Mouse (Mus musculus) ZHBTc4 (cell line): ENCODE results near the gene Ptprg.
A peak's percentile ranks its signal among the peaks of the same experiment; 100 is the strongest.

Source experiments
- DNase-seq: peaks from one replicate; pipeline ENCODE4 v3.0.0-alpha.2; 2011; ENCODE audit warnings: low read depth, low spot score

Ptprg gene

DNA sequence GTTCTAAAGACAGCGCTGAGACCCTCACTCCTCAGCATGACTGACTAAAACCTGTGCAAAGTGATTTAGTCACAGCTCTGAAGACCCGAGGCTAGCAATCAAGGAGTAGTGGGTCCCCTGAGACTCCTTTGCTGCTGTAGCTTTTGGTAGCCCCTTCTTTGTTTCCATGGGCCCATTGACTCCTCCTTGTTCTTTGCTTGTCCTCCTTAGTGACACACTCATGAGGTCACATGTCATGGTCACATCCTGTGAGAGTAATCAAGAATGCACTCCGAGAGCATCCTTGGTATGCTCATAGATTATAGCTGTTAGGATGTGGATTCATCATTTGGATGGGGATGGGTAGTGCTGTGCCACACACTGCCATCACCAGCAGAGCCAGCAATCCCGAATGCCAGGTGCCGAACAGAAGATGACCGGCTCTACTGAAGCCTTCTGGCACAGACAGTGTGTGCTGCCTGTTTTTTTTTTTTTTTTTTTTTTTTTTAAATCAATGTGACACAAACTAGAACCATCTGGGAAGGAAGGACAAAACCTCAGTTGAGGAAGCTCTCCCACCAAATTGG lies 64.9 kb downstream of the Ptprg start:
- no peak for DNase-seq

DNA sequence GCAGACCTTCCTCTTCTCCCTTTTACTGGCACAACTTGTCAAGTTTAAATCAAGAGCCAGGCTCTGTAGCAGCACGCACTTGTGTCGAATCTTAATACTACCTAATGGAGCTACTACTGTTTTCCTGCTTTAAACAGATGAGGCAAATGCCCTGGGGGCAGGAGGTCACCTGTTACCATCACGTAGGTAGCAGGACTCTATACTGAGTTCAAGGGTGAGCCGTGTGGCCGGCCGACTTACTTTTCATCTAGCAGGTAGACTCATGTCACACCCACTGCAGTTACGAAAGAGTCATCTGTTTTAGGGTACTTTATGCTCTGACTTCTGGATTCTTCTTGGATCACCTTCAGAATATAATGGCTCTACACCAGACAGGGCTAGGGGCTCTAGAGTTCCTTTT lies 66.3 kb downstream of the Ptprg start:
- DNase-seq: no peak

DNA sequence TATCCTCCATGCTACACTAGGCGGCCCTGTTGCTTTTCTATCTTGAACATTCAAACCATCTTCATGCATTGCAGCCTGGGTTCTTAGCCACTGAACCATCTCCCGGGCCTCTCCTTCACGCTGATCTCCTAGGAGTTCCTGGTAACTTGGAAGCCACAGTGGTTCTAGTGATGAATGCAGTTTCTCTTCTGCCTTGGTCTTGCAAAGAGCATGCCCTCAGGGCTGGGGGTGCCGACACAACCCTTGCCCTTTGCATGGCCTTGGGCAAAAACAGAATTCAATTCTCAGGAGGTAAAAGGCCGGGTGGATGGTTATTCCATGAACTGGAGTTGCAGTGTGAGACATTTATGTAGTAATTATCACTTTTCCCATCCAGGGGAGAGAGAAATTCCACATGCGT lies 67.0 kb downstream of the Ptprg start:
- DNase-seq: peak; percentile 51

DNA sequence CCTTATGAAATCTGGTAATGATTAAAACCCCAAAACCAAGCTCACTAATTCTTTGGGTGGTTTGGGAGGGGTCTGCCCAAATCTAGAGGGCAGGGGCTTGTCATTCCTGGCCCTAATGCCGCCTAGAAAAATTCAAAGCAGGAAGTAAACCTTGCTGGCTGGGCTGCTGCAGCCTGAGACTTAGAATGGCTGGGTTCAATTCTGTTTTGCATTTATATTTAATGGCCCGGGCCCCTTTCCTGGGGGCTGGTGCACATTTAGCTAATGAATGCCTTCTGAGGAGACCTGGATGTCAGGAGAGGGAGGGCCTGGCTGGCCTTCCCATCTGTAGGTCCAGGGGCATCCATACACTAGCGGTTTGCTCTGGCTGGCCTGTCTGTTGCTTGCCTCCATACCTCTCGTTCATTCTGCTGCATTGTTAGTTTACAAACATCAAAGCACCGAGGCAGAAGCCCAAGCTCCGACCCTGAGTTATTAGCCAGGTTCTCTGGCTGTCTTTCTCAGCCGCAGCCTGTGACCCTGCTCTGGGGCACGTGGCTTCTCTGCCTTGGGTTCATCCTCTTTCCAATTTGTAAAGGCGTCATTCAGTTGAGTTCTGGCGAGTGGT lies 67.7 kb downstream of the Ptprg start:
- DNase-seq: no peak

DNA sequence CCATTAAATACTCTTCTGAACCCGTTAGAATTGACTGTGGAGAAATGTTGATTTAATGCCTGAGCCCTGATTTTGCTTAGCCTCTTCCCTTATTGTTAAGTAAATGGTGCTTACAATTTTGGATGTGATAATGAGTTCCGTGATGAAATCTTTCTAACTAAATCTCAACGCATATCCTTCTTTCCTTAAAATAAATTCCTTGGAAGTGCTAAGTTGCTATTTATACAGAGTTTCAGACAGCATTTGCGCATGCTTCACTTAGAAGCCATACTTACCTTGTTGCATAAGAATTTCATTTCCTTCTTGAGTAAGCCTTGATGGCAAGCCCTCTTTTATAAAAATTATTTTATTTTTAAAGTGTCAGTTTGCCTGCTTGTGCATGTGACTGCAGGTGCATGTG lies 70.2 kb downstream of the Ptprg start:
- no peak for DNase-seq

DNA sequence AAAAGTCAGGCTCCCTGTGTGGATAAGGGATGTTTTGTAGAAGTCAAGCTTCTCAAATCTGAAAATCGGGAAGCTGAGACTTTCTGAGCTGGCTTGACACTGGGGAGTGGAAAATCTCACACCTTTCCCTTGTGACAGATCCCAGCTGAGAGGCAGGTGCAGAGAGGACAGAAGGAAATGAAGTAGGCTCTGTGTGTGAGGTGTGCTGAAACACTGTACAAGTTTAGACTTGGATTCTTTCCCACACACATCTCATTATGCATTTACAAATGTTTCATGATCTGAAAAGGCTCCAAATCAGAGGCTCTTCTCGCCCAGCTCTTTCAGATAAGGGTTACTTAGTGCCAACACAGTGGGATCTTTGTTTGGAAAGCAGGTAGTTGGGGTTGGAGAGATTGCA lies 77.4 kb downstream of the Ptprg start:
- DNase-seq: no peak

DNA sequence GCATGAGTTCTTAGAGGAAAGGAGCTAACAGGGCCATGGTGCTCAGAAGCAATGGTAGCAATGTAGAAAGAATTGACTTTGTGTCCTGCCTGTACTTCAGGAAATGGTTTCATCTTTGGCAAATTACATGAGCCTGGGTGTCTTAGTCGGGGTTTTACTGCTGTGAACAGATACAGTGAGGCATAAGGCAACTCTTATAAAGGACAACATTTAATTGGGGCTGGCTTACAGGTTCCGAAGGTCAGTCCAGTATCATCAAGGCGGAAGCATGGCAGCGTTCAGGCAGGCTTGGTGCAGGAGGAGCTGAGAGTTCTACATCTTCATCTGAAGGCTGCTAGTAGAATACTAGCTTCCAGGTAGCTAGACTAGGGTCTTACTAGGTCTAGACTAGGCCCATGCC lies 78.2 kb downstream of the Ptprg start:
- no peak for DNase-seq

DNA sequence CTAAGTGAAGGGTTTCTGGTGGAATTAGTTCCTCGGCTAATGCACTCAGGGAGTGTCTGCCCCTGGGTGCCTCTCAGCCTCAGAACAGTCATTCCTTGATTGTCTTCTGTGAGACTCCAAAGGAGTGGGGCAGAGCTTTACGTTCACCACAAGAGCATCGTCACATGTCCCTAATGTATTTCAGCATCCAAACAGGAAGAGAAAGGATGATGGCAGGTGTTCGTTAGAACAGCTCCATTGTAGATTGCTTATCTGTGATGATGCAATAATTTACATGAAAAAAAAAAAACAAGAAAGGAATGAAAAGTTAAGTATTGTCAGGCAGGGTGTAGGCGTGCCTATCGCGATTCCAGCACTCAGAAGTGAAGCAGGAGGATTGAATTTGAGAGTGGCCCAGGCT lies 84.3 kb downstream of the Ptprg start:
- peak; percentile 78 for DNase-seq

DNA sequence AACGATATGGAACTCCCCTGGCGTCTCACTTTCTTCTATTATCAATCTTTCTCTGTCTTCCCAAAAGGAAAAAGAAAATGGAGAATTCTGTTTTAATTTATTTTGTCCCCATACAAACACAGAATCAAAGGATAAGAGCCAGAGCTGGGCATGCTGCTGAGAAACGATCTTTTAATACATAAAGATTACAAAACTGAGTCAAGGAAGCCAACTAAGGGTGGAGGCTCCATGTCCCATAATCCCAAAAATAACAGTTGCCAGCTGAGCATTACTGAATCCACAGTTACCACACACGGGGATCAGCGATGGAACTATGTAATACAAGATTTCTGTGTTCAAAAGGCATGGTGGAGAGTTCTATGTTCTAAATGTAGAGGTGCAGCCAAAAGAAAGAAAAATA lies 86.0 kb downstream of the Ptprg start:
- DNase-seq: no peak

DNA sequence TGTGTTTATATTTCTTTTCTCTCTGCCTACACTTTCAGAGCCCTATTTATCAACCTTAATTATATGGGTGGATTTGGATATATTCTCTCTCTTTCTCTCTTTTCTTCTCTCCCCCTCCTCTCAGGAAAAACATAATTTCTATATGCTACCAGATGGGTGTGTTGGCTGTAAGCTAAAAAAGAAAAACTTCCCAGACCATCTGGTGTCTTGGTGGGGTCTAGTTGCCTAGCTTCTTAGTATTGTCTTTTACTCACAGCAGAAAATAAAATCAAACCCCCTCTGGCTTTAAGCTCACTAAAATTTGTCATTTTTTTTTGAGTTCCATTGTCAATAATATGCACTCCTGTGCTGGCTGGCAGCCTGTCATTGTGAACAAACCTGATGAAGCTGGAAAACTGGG lies 87.0 kb downstream of the Ptprg start:
- no peak for DNase-seq

DNA sequence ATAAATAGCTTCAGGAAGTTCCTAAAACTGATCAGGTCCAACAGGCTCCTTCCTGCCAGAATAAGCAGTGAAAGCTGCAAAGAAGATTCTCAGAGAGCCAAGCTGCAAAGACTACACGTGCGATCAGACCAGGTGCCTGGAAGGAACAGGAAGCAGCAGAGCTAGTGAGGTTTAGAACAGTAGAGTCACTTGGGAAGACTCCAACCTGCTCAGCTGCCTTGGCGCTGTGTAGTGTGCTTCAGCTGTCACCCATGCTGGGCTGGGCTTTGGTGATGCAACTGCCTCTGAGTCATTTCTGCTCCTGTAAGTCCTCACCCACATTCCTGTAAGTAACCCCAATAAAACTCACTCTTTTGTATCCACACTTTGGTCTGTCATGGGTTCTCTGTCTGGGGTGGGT lies 87.7 kb downstream of the Ptprg start:
- no peak for DNase-seq

DNA sequence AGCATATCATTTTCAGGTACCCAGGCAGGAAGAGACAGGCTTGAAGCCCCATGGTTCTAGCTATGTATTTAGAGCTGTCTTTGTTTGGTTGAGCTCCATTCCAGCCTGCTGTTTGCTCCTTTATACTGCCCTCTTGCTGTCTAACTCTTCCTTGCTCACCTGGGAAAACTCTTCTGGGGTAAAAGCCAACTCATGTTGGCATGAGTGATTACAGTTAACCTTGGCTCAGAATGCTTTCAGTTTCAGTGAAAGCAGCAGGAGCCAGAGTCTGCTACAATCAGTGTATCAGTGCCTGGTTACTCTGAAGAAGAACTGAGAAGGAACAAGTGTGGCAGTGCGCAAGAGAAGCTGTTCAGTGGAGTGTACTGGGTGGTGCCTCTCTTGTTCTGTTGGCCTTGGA lies 89.6 kb downstream of the Ptprg start:
- no peak for DNase-seq

DNA sequence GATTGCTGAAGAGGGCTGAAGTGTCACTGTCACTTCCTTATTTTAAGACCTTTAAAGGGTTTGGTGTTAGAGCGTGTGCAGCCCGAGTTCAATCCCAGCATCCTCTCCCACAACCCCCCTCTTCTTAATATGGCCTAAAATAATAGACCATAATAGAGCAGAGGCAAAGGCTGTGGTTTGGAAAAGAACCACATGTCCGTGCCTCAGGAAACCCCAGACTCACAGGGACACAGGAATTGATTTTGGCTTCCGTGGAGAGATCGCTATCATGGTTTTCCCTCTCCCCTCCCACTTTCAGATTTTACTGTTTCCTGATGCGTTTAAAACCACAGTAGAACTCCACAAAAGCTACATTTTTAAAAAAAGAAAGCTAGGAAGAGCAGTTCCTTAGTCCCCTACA lies 104.0 kb downstream of the Ptprg start:
- DNase-seq: no peak

DNA sequence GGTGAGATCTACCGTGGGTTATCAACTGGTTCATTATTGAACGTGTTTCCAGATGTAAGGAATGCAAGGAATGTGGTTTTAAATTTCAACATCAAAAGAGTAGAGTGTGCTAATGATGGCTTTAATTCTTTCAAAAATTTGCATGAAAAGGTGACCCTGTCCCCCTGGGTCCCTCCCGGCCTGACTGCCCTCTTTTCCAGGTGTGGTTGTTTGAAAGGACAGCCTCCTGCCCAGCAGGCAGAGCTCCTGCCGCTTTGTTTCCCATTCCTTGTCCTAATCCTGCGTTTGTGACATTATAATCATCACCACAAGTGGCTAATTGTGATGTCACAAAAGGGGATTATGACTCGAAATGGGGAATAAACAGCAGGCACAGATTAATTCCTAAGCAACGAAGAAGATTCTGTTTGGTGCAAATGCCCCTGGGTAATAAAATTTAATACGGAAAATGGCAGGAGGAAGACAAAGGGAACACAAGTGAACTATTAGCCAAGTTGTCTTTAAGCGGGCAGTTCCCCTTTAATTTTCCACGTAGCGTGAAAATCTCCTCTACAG lies 110.4 kb downstream of the Ptprg start:
- DNase-seq: peak; percentile 54

DNA sequence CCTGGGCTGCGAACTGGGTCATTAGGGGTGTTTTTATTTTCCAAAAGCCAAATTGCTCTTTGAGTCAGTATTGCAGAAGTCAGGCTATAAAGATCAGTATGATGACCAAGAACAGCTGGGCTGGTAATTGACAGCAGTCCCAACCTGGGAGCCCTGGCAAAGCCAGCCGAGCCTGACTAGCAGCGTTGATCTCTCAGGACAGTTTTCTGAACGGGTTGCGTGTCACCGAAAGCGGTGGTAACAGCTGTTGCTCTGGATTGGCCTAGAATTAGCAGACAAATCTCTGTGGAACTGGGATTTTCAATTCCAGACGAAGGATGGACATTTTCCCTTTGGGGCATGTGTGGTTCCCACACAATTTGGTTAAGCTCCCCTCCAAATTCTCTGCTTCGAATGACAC lies 111.0 kb downstream of the Ptprg start:
- peak; percentile 18 for DNase-seq

DNA sequence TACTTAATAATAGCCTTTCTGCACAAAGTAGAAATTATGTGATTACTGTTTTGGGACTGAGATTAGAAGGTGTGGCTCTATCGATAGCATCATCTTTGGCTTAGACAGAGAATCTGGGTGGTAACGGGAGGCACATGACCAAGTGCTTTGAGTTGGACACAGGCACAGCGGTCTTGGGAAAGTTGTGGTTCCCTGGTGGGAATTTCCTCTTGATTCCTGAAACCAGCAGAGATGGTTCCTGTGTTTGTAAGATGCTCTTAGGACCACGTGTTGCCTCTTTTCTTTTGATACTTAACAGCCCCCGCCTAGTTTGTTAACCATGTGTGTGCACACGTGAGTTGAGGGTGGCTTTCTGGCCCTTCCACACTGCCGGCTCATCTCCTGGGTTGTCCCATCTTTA lies 111.7 kb downstream of the Ptprg start:
- DNase-seq: peak; percentile 10

DNA sequence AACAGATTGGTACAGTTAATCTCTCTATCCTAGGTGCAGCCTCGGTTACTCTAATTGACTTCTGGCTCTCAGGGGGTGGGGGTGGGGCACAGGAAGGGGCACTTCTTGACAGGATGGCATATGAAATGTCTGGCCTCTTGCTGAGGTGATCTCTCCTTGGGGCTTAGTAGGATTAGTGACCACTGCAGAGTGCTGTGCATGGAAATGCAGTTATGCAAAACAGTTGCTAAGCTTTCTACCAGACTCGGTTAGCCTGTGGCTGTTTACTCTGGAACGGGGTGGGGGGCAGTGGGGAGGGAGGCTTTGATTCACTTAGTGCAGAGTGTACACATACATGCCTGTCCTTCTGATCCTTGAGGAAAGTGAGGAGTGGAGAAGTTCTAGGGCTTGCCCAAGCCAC lies 114.4 kb downstream of the Ptprg start:
- DNase-seq: no peak

DNA sequence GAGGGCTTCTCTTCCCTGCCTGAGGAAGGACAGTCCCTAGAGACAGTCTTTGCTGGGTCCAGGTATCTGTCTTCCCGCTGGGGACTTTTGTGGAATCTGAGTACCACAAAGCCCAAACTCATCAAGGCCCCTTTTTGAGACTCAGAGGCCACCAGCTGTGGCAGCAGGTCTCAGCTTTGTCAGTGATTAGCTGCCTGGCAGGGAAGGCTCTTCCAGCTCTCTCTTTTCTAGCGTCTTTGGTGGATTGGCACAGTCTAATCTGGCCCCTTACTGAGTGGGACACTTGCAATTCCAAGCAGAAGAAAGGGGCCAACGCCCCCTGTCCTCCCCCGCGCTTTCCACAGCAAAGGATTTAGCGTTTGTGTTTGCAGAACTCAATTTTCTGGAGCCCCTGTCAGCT lies 117.5 kb downstream of the Ptprg start:
- DNase-seq: peak; percentile 32

DNA sequence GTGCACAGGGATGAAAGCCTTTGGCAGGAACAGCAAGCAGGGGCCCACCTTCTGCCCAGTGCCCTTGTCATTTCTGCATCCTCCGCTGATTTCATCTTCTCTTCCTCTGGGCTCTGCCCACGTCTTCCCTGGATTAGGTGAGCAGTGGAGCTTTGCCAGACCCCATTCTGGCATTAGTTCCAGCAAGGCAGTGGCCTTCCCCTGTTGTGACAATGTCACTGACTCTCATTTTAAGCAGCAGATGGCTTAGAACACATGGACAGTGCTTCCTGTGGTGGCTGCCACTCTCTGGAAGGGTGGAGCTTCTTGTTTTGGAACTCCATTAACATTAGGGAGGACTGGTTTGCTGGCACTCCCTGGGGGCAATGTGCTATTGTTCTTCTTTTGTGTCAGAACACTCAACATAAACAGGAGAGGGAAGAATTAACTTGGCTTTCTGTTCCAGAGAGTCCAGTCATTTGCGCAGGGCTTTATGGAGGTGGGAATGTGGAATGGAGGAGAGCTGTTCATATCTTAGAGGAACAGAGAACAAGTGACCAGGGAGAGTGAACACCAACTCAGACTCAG lies 119.7 kb downstream of the Ptprg start:
- peak; percentile 90 for DNase-seq

DNA sequence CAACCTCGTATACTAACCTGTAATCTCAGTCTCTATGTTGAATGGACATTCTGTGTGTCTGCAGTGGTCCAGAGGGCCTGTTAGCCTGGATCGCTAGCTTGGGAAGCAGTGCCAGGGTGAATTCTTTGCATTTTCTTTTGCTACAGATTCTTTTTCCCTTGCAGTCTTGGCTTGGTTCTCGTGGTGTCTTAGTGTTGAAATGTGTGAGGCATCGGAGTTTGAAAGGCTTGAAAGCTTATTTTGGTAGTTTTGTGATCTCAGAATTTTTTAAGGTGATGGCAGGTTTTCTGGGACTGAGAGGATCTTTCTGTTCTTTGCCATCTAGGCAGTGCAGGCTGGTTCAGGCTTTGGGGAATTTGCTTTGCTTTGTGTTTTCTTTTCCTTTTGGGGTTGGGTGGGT lies 124.9 kb downstream of the Ptprg start:
- no peak for DNase-seq

DNA sequence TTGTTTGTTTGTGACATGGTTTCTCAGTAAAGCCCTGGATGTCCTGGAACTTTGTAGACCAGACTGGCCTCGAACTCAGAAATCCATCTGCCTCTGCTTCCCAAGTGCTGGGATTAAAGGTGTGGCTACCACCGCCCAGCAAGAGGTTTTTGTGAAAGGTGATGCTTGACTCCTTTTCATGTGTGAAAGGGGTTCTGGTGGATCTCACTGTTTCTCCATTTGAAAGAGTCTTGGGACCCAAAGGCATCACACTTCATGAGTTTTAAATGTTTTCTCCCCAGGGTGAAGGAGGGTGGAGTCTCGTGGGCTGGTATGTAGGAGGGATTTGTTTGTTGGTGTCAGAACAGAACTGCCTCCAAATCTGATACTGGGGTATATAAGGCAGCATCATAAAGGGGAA lies 126.4 kb downstream of the Ptprg start:
- peak; percentile 78 for DNase-seq

DNA sequence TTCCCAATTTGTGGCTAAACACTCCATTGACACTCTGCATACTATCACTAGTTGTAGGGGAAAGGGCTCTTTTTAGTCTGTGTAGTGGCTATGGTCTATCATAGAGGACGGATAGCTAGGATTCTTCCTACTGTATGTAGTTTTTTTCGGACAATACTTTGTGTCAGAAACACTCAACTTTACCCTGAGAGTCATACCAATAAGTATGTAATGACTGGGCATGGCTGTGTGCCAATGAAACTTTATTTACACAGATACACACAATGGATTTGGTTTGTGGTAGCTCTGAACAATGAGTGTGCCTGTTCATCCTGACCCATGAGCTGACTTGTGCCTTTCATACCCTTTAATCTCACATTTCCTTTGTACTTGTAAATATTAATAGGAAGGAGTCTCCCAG lies 127.3 kb downstream of the Ptprg start:
- no peak for DNase-seq

DNA sequence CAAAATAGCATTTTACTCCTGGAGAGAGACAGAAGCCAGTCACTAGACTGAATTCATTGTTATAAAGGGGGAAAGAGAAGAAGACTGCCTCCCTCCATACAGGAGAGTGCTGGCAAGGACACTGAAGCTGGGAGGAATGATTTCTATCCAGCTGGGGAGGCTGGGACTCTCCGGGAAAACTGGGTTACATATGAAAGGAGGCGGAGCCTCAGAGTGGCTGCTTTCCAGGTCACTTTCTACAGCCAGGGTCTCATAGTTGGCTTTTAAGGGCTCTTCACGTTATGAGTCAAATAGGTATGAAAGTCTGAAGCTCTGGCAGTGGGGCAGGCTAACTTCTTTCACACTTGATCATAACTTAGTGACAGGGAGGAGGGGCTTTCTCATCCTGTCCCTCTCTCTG lies 129.1 kb downstream of the Ptprg start:
- peak; percentile 28 for DNase-seq
